Mouse (Mus musculus): ENCODE data around the gene Eif4g1.
"Not testable (repeated sequence)": the region's sequence is repeated elsewhere in the genome, so short reads cannot be mapped to it uniquely, and the experiment has no call there.

Gene Eif4g1

DNA sequence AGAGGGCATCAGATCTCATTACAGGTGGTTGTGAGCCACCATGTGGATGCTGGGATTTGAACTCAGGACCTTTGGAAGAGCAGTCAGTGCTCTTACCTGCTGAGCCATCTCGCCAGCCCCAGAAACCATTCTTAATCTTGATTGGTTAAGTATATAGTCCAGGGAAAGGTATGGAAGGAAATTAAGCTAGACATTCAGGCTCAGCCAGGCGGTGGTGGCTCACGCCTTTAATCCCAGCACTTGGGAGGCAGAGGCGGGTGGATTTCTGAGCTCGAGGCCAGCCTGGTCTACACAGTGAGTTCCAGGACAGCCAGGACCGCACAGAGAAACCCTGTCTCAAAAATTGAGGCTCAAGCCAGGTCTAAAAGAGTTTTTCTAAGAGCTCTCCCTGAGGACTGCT, at the start of gene Eif4g1:
Gene Eif4g1 (plus strand): TSS at position 301 of the 400 bp plus-strand sequence.
- not testable (repeated sequence) for DNase-seq

DNA sequence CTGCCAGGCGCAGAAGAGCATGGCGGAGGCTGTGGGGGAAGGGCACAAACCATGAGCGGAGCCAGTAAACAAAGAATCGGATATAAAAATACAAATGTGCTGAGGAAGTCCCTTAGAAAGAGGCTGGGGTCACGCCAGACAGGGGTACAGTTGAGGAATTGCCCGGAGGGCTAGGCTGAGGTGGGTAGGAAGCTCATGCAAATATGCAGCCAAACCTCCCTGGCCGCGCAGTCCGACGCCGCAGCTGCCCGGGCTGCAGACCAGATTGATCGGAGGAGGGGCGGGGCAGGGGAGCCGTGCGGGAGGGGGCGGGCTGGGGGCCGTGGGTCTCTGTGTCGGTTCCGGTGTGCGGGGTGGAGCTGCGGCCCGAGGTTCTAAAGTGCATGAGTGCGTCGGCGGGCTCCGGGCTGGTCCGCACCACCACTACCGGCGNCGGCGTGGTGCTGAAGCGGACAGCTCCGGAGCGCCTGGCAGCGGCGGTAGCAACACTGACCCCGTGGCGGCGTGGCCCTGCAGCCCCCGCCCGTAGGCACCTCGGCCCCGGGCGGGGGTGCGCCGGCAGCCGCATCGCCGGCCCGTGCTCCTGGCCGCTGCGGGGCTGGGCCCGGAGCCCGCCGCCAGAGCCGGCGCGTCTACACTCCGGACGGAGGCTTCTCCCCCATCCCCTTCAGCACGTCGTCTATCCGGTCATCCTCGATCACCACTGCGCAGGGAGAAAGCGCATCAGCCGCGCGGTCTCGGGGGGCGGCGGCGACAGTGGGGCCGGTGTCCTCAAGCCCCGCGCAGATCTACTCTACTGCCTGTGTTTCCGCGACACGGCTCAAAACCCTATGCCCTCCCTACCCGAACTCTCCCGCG, 48.3 kb upstream of the Eif4g1 start:
- peak; percentile 36 for DNase-seq

DNA sequence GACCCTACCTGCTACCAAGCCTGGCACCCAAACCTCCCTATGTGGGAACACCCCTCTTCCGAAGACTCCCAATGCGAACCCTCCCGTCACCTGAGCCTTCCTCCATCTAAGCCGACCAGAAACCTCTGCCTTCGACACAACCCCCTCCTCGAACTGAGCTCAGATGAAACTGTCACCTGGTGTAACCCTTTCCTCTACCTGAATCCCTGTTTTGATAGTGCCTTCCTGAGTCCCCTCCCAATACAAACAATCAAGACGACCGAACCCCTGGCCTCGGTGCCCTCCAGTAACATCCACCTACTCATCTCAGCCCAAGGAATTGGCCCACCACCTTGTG, 47.7 kb upstream of the Eif4g1 start:
- no peak for DNase-seq

DNA sequence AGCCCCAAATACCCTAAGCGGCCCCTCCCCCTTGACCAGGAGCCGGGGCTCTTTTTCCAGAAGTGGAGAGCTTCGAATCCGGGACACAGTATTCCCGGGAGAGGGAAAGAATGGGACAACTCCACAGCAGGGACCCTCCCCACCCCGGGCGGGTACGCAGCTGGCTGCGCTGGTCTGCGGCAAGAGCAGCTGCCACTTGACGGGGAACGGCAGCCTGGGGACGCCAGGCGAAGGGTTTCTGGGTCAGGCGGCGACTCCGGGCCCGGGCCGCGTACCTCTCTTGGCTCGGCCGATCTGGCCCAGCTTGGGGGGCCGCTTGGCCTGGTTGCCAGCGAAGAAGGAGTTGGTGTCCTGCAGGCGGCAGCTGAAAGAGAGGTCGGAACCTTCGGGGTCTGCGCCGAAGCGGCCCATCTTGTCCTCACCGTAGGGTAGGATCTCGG, 47.3 kb upstream of the Eif4g1 start:
- DNase-seq: peak; percentile 53

DNA sequence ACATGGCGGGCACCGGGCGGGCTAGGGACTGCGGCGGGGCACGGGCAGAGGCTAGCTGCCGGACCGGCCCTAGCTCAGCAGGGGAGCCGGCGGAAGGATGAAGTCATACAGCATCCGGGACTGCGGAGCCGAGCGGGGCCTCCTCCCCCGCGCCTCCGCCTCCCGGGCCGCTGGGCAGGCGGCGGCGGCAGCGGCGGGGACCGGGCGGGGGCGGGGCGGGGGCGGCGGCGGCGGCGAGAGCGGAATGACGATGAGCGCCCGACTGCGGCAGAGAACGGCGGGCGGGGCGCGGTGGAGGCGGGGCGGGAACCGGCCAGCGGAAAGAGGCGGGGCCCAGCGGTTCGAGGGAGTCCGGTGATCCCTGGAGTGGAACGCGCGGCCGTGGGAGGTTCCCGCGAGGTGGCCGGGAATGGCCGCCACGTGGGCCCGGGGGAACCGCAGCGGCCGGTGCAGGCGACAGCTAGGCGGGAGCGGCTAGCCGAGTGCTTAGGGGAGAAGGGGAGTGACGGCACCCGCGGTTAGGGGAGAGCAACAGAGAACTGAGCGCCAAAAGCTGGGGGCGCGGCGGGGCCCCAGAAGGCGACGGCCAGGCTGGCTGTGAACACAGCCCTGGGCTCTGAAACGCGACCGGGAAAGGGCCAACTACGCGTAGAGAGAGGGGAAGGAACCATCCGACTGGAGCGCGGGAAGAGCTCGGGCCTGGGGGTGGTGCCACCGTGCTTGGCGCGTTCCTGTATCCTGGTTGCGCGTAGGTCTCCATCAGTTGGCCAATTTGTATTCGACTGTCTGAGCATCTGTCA, 46.7 kb upstream of the Eif4g1 start, which contains the start of gene Camk2n2:
Gene Camk2n2 (minus strand): TSS at position 97 of the 800 bp plus-strand sequence.
- DNase-seq: peak; percentile 65

DNA sequence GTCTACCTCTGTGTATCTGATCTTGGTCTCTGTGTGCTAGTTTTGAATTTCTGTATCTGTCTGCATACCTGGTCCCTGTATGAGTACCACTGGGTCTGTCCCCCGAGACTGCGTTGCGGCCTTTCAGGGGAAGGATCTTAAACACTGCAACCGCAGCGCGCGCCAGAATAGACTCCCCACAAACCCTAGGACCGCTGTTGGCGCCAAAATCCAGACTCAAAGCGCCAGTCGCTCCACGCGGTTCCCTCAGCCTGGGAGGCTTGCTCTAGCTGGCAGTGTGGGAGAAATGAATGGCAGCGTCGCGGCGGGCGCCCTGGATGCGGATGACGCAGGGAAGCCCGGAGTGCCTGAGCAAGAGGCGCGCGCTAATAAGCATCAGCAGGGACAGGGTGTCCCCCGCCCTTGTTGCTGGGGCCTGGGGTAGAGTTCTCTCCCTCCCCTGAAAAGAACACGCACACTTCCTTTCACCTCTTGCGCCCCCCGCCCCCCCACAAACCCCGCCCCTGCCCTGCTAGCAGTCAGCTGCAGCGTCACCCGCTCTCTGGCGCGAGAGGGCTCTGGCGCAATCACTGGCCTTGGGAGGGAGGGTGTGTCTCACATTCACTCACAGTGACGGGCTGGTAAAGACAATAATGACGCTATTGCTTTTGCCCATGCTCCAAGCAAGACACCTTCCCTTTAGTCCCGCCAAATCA, 46.0 kb upstream of the Eif4g1 start:
- DNase-seq: peak; percentile 49

DNA sequence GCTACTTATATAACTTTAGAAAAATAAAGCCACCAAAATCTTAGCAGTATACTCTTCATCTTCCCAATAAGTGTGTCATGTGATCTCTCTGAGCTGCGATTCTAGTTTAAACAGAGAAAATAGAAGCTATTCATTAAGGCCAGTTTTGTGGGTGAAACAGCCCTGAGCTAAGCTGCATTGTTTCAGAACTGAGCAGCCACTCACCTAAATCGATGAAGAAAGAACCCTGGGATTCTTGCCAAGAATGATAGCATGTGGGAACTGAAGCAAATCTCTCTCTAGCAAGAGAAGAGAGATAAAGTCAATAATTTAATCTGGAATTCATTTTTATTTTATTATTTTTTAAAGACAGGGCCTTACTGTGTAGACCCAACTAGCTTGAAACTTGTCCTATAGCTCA, 44.9 kb upstream of the Eif4g1 start:
- no peak for DNase-seq

DNA sequence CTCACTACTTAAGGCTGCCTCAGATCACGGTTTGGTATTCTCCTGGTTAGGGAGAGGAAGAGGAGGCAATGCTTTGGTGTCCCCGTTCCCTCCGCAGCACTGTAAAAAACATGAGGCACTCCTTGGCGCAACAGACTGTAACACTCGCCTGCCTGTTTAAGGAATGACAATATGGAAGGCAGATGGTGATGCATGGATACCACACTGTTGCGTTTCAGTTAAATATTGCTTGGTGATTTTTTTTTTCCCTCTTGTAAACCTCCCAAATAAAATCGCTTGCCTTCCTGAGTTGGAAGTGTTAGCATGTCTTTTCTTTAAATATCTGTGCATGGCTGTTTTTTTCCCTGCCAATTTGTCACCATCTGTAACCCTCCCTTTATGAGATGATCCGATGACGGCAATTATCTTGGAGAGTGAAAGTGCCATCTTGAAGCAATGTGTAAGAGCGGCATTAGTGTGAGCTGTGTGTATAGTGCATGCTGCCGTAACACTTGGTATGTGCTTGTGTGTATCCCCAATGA, 39.2 kb upstream of the Eif4g1 start:
- DNase-seq: no peak

DNA sequence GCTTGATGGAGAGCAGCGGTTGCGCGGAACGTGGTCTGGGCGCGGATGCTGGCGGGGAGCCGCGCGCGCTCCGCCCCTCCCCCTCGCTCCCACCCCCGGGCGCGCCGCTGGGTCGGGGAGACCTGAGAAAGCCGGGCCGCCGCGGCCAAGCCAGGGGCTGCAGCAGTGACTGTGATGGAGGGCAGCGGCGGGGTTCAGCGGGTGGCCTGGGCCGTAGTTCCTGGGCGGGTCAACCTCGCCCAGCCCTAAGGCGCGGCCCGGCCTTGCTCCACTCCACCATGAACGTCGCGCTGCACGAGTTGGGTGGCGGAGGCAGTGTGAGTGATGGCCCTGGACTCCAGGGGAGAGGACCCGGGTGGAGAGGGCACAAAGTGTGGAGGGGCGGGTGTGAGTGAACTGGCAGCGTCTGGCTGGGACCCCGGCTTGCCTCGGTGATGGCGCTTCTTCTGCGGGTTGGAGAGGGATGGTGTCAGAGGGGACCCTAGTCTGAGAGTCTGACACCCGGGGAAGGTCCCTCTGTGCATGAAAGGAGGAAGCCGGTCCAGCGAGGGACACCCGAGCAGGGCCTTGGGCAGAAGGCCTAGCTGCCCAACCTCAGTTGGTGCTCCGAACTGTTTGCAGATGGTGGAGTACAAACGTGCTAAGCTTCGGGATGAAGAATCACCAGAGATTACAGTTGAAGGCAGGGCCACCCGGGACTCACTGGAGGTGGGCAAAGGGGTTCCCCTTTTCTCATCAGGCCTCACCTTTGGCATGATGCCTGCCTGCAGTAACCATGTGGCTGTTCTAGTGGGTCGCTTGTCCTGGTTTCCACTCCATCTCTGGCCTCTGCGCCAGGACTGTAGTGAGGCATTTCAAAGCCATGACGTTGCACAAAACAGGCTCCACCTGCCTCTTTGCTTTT, 38.1 kb upstream of the Eif4g1 start, which contains the start of gene Ece2:
Gene Ece2 (plus strand): TSS at position 98 of the 904 bp plus-strand sequence.
- DNase-seq: peak; percentile 52

DNA sequence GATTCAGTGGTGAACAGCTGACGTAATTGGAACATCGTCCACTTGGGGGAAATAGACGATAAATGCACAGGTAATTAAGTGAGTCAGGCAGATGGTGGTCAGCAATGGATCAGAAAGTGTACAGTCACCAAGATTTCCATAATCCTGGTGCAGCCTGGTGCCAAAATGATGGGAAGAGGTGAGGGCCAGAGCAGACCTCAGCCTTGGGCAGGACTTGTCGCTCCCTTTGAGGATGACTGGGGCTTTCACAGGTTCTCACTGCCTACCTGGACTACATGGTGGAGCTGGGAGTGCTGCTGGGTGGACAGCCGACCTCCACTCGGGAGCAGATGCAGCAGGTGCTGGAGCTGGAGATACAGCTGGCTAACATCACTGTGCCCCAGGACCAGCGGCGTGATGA, 30.7 kb upstream of the Eif4g1 start:
- DNase-seq: no peak

DNA sequence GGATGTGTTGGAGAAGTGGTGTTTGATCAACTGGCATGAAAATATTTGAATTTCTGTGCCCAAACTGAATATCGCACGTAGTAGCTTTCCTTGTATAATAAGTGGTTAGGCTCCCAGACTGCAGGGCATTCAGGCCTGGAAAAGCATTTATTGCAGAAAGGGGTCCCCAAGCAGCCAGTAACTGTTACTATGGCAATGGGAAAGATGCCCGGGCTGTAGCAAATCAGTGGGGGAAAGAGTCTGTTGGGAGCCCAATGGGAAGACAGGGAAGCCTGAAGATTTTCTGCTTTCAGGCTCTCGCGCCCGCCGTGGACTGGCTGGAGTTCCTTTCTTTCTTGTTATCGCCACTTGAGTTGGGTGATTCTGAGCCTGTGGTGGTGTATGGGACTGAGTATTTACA, 29.7 kb upstream of the Eif4g1 start:
- DNase-seq: no peak

DNA sequence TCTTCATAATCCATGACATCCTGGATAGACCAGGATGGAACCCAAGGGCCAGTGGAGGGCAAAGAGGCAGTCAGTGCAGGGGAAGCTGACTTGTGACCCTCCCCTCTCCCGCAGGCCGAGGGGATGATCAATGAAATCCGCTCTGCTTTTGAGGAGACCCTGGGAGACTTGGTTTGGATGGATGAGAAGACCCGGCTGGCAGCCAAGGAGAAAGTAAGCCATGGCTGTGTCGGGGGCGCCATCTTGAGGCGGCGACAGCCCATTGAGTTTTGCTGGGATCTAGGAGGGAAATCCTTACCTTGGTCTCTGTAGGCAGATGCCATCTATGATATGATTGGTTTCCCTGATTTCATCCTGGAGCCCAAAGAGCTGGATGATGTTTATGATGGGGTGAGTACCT, 26.0 kb upstream of the Eif4g1 start:
- peak; percentile 80 for DNase-seq

DNA sequence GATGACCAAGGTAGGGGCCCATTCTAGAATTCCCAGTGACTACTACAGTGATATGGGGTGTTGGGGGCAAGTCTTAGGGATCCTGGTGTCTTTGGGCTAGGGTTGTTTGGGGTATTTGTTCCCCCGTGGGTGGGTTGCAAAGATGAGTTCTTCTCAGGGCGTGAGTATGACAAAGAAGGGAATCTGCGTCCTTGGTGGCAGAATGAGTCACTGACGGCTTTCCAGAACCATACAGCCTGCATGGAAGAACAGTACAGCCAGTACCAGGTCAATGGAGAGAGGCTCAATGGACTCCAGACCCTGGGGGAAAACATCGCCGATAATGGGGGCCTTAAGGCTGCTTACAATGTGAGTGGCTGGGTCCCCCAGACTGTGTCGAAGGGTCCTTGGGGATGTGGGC, 24.2 kb upstream of the Eif4g1 start:
- DNase-seq: no peak

DNA sequence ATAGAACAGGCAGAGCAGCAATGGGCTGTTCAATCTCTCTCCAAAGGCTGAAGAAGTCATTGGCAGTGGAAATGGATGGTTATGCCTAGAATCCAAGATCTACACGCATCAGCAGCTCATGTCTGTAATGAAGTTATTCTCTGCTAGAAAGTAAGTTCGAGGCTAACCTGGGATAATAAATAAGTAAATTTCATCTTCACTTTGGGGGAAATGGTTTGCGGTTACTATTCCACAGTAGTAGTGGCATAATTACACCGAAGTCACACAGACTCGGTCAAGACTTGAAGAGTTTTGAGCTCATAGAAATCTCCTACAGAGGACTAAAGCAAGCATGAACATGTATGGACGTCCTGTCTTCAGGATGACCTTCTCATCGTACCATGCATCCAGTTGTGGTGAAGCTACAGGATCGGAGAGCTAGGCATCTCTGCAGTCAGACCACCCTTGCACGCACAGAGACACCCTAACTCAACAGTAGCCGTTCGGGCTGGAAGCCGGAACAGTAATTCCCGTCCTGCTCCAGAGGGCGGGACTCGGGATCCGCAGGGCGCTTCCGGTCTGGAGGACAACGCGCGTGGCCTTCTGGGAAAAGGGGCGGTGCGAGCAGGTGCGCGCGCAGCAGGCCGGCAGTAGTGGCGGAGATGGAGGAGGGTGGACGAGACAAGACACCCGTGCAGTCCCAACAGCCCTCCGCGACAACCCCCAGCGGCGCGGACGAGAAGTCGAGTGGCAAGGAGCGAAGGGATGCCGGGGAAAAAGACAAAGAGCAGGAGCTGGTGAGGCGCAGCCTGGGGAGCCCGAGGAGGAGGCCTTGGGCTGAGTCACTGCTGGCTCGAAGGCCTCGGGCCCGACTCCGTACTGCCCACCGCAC, 16.8 kb upstream of the Eif4g1 start, which contains the start of gene Psmd2:
Gene Psmd2 (plus strand): TSS at position 577 of the 871 bp plus-strand sequence.
- peak; percentile 98 for DNase-seq

DNA sequence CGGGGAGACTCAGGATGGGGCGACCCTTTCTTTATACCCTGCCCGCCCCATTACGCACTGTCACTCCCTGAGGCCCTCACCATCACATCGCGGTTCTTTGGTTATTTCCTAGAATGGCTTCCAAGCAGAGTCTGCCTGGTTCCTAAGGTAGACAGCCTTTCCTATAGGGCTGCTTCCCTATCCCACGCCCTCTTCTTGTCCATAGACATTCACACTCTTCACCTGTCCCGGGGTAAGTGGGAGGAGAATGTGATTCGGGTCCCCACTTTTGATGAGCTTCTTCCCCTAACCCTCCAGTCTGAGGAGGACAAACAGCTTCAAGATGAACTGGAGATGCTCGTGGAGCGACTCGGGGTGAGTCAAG, 16.2 kb upstream of the Eif4g1 start:
- no peak for DNase-seq

DNA sequence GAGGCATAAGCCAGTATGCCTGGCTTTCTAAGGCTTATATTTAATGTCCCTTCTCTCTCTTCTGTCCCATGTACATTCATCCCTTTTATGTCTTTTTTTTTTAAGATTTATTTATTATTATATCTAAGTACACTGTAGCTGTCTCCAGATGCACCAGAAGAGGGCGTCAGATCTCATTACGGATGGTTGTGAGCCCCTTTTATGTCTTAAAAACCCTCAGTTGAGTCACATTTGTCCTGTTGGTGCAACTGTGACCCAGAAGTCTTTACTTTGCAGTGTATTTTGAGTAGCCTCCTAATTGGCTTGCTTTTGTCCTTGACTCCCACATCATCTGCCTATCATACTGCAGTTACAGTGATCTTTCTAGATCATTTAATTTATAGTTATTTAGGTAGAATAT, 14.8 kb upstream of the Eif4g1 start:
- DNase-seq: no peak

DNA sequence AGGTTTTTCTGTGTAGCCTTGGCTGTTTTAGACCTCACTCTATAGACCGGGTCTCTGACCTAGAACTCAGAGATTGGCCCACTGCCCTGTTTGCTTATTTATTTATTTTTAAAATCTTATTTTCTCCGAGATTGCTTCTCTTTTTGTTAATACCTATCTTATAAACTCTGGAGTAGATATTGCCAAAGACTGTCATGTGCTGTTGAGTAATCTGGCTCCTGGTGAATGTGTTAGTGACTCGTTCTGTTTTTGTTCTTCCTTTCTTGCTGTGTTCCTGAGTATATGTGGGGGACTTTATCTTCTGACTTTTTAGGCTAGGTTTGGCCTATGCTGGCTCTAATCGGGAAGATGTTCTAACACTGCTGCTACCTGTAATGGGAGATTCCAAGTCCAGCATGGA, 10.5 kb upstream of the Eif4g1 start:
- no peak for DNase-seq

DNA sequence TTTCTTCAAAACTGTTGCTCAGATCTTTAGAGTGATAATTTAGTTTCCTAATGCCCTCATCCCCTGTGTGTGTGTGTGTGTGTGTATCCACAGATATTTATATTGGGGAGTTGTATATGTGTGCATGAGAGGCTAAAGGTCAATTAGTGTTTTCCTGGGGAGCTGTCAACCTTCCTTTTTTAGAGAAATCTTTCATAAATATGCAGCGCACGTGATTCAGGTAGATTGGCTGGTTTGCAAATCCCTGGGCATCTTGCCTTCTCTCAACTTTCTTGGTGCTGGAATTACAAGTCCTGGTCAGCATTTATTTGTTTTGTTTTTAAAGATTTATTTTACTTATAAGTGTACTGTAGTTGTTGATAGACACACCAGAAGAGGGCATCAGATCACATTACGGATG, 2.2 kb downstream of the Eif4g1 start:
- no peak for DNase-seq

DNA sequence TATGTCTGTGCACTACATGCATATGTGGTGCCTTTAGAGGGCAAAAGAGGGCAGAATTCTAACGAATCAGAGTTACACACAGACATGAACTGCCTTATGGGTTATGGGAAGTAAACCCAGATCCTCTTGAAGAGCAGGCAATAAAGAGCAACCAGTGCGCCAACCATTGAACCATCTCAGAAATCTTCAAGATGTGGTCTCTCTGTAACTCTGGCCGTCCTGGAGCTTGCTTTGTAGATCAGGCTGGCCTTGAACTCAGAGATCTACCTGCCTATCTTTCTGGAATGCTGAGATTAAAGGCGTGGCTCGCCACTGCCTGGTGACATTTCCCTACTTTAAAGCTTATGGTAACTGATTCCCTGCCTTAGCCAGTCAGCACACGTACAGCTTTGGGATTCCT, 3.8 kb downstream of the Eif4g1 start:
- no peak for DNase-seq

DNA sequence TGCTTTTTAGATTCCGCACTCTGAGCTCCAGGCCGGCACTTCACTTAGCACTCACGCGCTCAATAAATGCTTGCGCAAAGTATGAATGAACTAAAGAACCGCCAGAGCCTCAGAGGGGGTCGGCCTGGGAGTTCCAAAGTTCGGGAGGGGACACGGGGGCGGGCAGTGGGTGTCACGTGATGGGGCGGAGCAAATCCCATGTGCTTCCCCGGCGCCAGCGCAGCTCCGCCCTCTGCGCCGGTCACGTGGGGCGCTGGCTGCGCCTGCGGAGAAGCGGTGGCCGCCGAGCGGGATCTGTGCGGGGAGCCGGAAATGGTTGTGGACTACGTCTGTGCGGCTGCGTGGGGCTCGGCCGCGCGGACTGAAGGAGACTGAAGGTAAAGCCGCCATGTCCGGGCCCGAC, 4.4 kb downstream of the Eif4g1 start:
- DNase-seq: peak; percentile 97
